ENCODE assay signal across 7 mouse cellular contexts in genomic region chr6:50455829-50456469, GRCm38 (mm10). TPM values are rescaled to one million over a fixed set of nuclear protein-coding genes. Genes with fewer than 3 reads are reported as not detected.
DNase-seq lines count a peak whose midpoint lies in the region; ATAC-seq and TF ChIP-seq lines count a peak whose summit lies in the region.

Gene Osbpl3, minus strand, starts transcription at chr6:50456201.

- peak; percentile 88 for DNase-seq in adrenal gland, adult 8-10 months
- DNase-seq in embryonic facial prominence, embryonic 10.5 days (ENCODE audit: low spot score): peak; percentile 96
- peak; percentile 58 for DNase-seq in gonadal fat pad, adult 2 months (ENCODE audit: low read depth)
- DNase-seq in left cerebral cortex, postnatal 4 days: peak; percentile 92

- intact Hi-C loops in left cerebral cortex, postnatal 4 days (cut with DNase I): loop anchor here (10.0 kb wide), 2 partner anchors 69 to 141 kb away; no protein-coding TSS in a partner anchor

- no peaks in the 10 kb centered on the region for H3K36me3 ChIP-seq in embryonic facial prominence, embryonic 10.5 days (replicated peaks)
- no peaks in the 10 kb centered on the region for H3K36me3 ChIP-seq in intestine, postnatal 0 days (ENCODE audit: control insufficient read depth, insufficient read depth)
- no peaks in the 10 kb centered on the region for H3K36me3 ChIP-seq in midbrain, embryonic 12.5 days
- no peaks in the 10 kb centered on the region for H3K36me3 ChIP-seq in small intestine, adult 2 months (ENCODE audit: control insufficient read depth, insufficient read depth, low read length)

- TF ChIP-seq CTCF in intestine, postnatal 0 days (IDR thresholded peaks at IDR 0.05; ENCODE audit: low read depth): peak; percentile 72
- TF ChIP-seq CTCF in small intestine, adult 2 months (IDR thresholded peaks at IDR 0.05; ENCODE audit: extremely low read depth, insufficient read length, insufficient replicate concordance, low read depth, low read length): no peak; the same call in 1 of the 2 replicates

- peaks cover 18% of the 10 kb centered on the region; the same call in 1 of the 2 replicates for H3K27me3 ChIP-seq in embryonic facial prominence, embryonic 10.5 days (replicated peaks; ENCODE audit: low read depth, poor library complexity, severe bottlenecking)
- H3K27me3 ChIP-seq in intestine, postnatal 0 days (replicated peaks; ENCODE audit: control insufficient read depth, insufficient read depth, low read length): no peaks in the 10 kb centered on the region
- H3K27me3 ChIP-seq in midbrain, embryonic 12.5 days: peaks cover 3% of the 10 kb centered on the region; the same call in 1 of the 2 replicates
- H3K27me3 ChIP-seq in small intestine, adult 2 months (ENCODE audit: control insufficient read depth, insufficient read depth, low read length): no peaks in the 10 kb centered on the region

- under 1% methylated on average over 45 of the region's 45 CpGs for WGBS in embryonic facial prominence, embryonic 10.5 days
- WGBS in intestine, postnatal 0 days: 0% methylated on average over 45 of the region's 45 CpGs
- WGBS in midbrain, embryonic 12.5 days: under 1% methylated on average over 45 of the region's 45 CpGs
- under 1% methylated on average over 45 of the region's 45 CpGs for WGBS in small intestine, adult 2 months

- H3K4me3 ChIP-seq in embryonic facial prominence, embryonic 10.5 days: peak within 1 kb of the TSS; percentile 71
- H3K4me3 ChIP-seq in intestine, postnatal 0 days (ENCODE audit: low read depth, low read length): peak within 1 kb of the TSS; percentile 74
- H3K4me3 ChIP-seq in midbrain, embryonic 12.5 days: peak within 1 kb of the TSS; percentile 57
- H3K4me3 ChIP-seq in small intestine, adult 2 months (ENCODE audit: low read depth, low read length): peak within 1 kb of the TSS; percentile 83

- peaks cover 42% of the 10 kb centered on the region for H3K4me1 ChIP-seq in embryonic facial prominence, embryonic 10.5 days
- peaks cover 11% of the 10 kb centered on the region; the same call in 1 of the 2 replicates for H3K4me1 ChIP-seq in intestine, postnatal 0 days (replicated peaks; ENCODE audit: control insufficient read depth, insufficient read depth, low read length)
- peaks cover 21% of the 10 kb centered on the region for H3K4me1 ChIP-seq in midbrain, embryonic 12.5 days
- peaks cover 22% of the 10 kb centered on the region for H3K4me1 ChIP-seq in small intestine, adult 2 months (ENCODE audit: control insufficient read depth, insufficient read depth, insufficient read length, low read length)

- H3K9me3 ChIP-seq in embryonic facial prominence, embryonic 10.5 days: no peaks in the 10 kb centered on the region
- no peaks in the 10 kb centered on the region for H3K9me3 ChIP-seq in intestine, postnatal 0 days (ENCODE audit: control insufficient read depth)
- H3K9me3 ChIP-seq in midbrain, embryonic 12.5 days: no peaks in the 10 kb centered on the region

- peak; percentile 75 for TF ChIP-seq POLR2A in small intestine, adult 2 months (IDR thresholded peaks at IDR 0.05; ENCODE audit: low read depth, low read length)

- ATAC-seq in intestine, postnatal 0 days: peak; percentile 91
- ATAC-seq in midbrain, embryonic 12.5 days (ENCODE audit: low FRiP score, low read depth): peak; percentile 95

- peak within 1 kb of the TSS; percentile 82 for H3K27ac ChIP-seq in embryonic facial prominence, embryonic 10.5 days (replicated peaks)
- peak within 1 kb of the TSS; percentile 87 for H3K27ac ChIP-seq in intestine, postnatal 0 days (ENCODE audit: low read depth, low read length)
- H3K27ac ChIP-seq in midbrain, embryonic 12.5 days (replicated peaks): peak within 1 kb of the TSS; percentile 73
- H3K27ac ChIP-seq in small intestine, adult 2 months (ENCODE audit: insufficient read depth, low read depth, low read length): peak within 1 kb of the TSS; percentile 78

- peak within 1 kb of the TSS; percentile 98 for H3K4me2 ChIP-seq in intestine, postnatal 0 days (replicated peaks; ENCODE audit: low read depth)
- peak within 1 kb of the TSS; percentile 76 for H3K4me2 ChIP-seq in midbrain, embryonic 12.5 days (replicated peaks)

- H3K9ac ChIP-seq in intestine, postnatal 0 days (ENCODE audit: low read depth, low read length): peak within 1 kb of the TSS; percentile 81
- peak within 1 kb of the TSS; percentile 65 for H3K9ac ChIP-seq in midbrain, embryonic 12.5 days (replicated peaks)

RNA-seq across cellular contexts. Expression of gene Osbpl3, which starts in this region (rescaled TPM):
- 100 to 1,000 TPM in 2 of 4 experiments, 10 to 100 TPM in 2; 50.9 to 211 (median 116) TPM for total RNA-seq in adrenal gland, adult 8-10 months (2022)
- polyA plus RNA-seq in embryonic facial prominence, embryonic 10.5 days (2016; fragmentation: Nextera tagmentation; extraction: Ambion mirVana): 9.0 and 9.8 TPM in 2 replicates
- polyA plus RNA-seq in gonadal fat pad, adult 2 months (2012; rRNA removed): 1.5 and 2.0 TPM in 2 replicates
- polyA plus RNA-seq in intestine, postnatal 0 days (2015; fragmentation: Nextera tagmentation; extraction: Ambion mirVana): 12.5 and 13.6 TPM in 2 replicates
- total RNA-seq in left cerebral cortex, postnatal 4 days (2021): 10 to 100 TPM; 22.4 to 25.3 TPM
- 9.5 and 10.5 TPM in 2 replicates for polyA plus RNA-seq in midbrain, embryonic 12.5 days (2016; fragmentation: Nextera tagmentation; extraction: Ambion mirVana)
- polyA plus RNA-seq in small intestine, adult 2 months (2012; rRNA removed): 6.8 and 13.9 TPM in 2 replicates

Comparison
In these comparisons a context has a peak if more than half of its experiments do, and no peak if none do; other contexts are left out.
1. Peak in every context shown above with its lines: DNase-seq, ATAC-seq, H3K4me3 ChIP-seq and H3K27ac ChIP-seq.